Comparison of ENCODE assay signal across 44 mouse cellular contexts in the genomic region with DNA sequence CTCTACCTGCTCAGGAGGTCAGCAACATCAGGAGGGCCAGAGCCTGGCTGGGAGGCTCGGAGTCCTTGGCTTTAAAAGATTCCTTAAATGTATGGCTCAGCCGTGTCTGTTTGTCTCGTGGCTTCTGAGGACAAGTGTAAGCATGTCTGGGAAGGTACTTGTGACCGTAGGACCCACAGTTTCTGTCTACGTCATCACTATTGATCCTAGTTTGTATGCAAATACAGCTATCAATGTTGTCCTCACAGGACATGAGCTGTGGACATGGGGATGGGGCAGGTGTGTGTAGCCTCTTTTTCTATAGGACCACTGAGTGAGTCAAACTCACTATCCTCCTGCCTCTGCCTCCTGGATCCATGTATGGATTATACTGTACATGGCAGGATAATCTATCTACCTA. TPM values are rescaled to one million over a fixed set of nuclear protein-coding genes. Genes with fewer than 3 reads are reported as not detected.
"Had no signal": no experiment of that assay in that cellular context is flagged by ENCODE, and none has a peak within 500 bp of the region (broad histone marks: within the 10 kb centered on the region; RNA-seq: fewer than 3 reads in every experiment).

No protein-coding gene starts in this region.

- H3K36me3 ChIP-seq: heart, embryonic 10.5 days; heart, embryonic 12.5 days; heart, embryonic 13.5 days; heart, embryonic 15.5 days; hindbrain, embryonic 10.5 days; hindbrain, embryonic 12.5 days; hindbrain, embryonic 13.5 days; hindbrain, embryonic 15.5 days; intestine, embryonic 15.5 days; kidney, embryonic 15.5 days had no signal

- ATAC-seq: hindbrain, embryonic 16.5 days; hindbrain, postnatal 0 days; inflammation-experienced regulatory T-cells, adult 6 months; intestine, embryonic 15.5 days; intestine, embryonic 16.5 days; intestine, postnatal 0 days had no signal

- H3K9me3 ChIP-seq: heart, embryonic 10.5 days; heart, embryonic 12.5 days; heart, embryonic 13.5 days; heart, embryonic 15.5 days; hindbrain, embryonic 10.5 days; hindbrain, embryonic 12.5 days; hindbrain, embryonic 13.5 days; hindbrain, embryonic 15.5 days; intestine, embryonic 15.5 days; kidney, embryonic 15.5 days had no signal

- H3K9ac ChIP-seq: heart, embryonic 12.5 days; heart, embryonic 13.5 days; heart, embryonic 15.5 days; hindbrain, embryonic 12.5 days; hindbrain, embryonic 13.5 days; hindbrain, embryonic 14.5 days; hindbrain, embryonic 15.5 days; intestine, embryonic 15.5 days; kidney, embryonic 15.5 days had no signal

- DNase-seq: heart, postnatal 10 days; heart, postnatal 14 days; heart, postnatal 36 days; heart, postnatal 4 days; kidney, adult 11 months; kidney, adult 18-20 months; kidney, adult 2 months; kidney, adult 8-10 months; kidney, adult 9 months; kidney, postnatal 10 days; kidney, postnatal 14 days; kidney, postnatal 25 days; kidney, postnatal 36 days; kidney, postnatal 4 days; layer of hippocampus, adult 9-11 months; layer of hippocampus, postnatal 36 days had no signal

- H3K27me3 ChIP-seq: hindbrain, embryonic 12.5 days; hindbrain, embryonic 15.5 days; intestine, embryonic 15.5 days had no signal

- H3K27ac ChIP-seq: heart, embryonic 10.5 days; heart, embryonic 13.5 days; heart, embryonic 15.5 days; hindbrain, embryonic 10.5 days; hindbrain, embryonic 12.5 days; hindbrain, embryonic 13.5 days; hindbrain, embryonic 14.5 days; hindbrain, embryonic 15.5 days; hindbrain, postnatal 0 days; intestine, embryonic 15.5 days; kidney, embryonic 15.5 days; kidney, postnatal 0 days; layer of hippocampus, adult 2 months had no signal

- H3K4me3 ChIP-seq: heart, embryonic 10.5 days; heart, embryonic 12.5 days; heart, embryonic 13.5 days; heart, embryonic 15.5 days; hindbrain, embryonic 10.5 days; hindbrain, embryonic 12.5 days; hindbrain, embryonic 13.5 days; hindbrain, embryonic 15.5 days; intestine, embryonic 15.5 days; kidney, embryonic 15.5 days; layer of hippocampus, adult 2 months had no signal

- H3K4me1 ChIP-seq: hindbrain, embryonic 10.5 days; hindbrain, embryonic 12.5 days; hindbrain, embryonic 15.5 days had no signal

- H3K4me2 ChIP-seq: heart, embryonic 11.5 days; heart, embryonic 12.5 days; heart, embryonic 13.5 days; heart, embryonic 15.5 days; hindbrain, embryonic 12.5 days; hindbrain, embryonic 13.5 days; hindbrain, embryonic 14.5 days; hindbrain, embryonic 15.5 days; intestine, embryonic 15.5 days; kidney, embryonic 15.5 days had no signal

RNA-seq across cellular contexts. Expression of a gene that starts 4.8 kb away (rescaled TPM):
- total RNA-seq: hematopoietic stem cell, adult 5-6 weeks; layer of hippocampus, adult 18-20 months; layer of hippocampus, adult 2 months; layer of hippocampus, postnatal 10 days; layer of hippocampus, postnatal 14 days; layer of hippocampus, postnatal 25 days; layer of hippocampus, postnatal 36 days had no signal
- polyA plus RNA-seq: heart, embryonic 10.5 days; heart, embryonic 11.5 days; heart, embryonic 14.5 days; hindbrain, embryonic 10.5 days; hindbrain, embryonic 11.5 days; hindbrain, embryonic 12.5 days; hindbrain, embryonic 13.5 days; hindbrain, embryonic 14.5 days; hindbrain, embryonic 15.5 days; hindbrain, embryonic 16.5 days; hindbrain, postnatal 0 days; inflammation-experienced regulatory T-cells, adult 6 months had no signal

RNA-seq across cellular contexts. Expression of a gene that starts 28.7 kb away (rescaled TPM):
- total RNA-seq: hematopoietic stem cell, adult 5-6 weeks; hindbrain, postnatal 0 days; layer of hippocampus, adult 18-20 months; layer of hippocampus, adult 2 months; layer of hippocampus, adult 8-10 months; layer of hippocampus, postnatal 10 days; layer of hippocampus, postnatal 14 days; layer of hippocampus, postnatal 25 days; layer of hippocampus, postnatal 36 days had no signal
- polyA plus RNA-seq: hindbrain, postnatal 0 days; inflammation-experienced regulatory T-cells, adult 6 months; kidney, postnatal 0 days; large intestine, adult 2 months had no signal
